Mouse (Mus musculus): ENCODE measurements around the gene Atp6v1g1. TPM values are rescaled to one million over a fixed set of nuclear protein-coding genes. Genes with fewer than 3 reads are reported as not detected.

Atp6v1g1 gene
- polyA plus RNA-seq, 1 experiment from 2014 or later = 227 TPM

DNA sequence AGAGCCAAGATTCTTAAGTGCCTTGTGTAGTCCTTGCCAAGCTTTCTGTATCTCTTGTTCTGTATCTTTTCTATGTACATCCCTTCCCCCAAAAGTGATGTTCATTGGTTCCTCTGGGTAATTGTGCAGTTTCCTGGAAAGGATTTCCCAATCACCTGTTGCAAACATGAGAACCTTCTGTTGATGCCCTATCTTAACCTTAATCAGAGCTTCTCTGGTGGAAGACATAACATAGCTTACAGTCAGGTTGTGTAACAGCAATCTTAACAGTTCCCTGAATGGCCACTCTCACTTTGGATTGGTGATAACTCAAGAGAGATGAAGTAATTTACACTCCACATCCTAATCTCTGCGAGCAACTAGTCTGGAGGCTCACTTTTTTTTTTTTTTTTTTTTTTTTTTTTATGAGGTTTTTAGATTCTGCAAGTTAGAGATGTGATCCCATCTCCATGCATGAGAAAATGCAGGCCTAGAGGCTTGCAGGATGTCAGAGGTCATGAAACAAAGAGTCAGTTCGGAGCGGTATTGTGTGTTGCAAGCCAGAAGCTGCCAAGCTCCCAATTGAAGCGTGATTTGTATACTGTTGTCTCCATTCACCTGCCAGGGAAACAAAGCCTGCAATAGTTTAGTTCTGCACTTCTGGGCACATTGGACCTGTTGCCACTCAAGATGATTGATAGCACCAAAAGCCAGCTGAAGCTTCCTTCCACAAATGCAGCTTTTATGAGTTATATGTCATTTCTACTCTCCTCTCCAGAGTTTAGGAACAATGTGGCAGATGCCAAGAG is 9.4 kb downstream of the Atp6v1g1 start:
- H3K36me3 ChIP-seq = peaks cover 37% of the 10 kb centered on the region
- 83% methylated on average over 4 of the region's 4 CpGs for WGBS
- peaks cover 28% of the 10 kb centered on the region for H3K4me1 ChIP-seq
- DNase-seq (ENCODE audit: low spot score) = no peak
- H3K27me3 ChIP-seq (ENCODE audit: insufficient read depth, poor library complexity, severe bottlenecking) = no peaks in the 10 kb centered on the region
- no peaks in the 10 kb centered on the region for H3K9me3 ChIP-seq
- no peak overlapping the region for H3K4me3 ChIP-seq
- H3K27ac ChIP-seq = no peak overlapping the region

DNA sequence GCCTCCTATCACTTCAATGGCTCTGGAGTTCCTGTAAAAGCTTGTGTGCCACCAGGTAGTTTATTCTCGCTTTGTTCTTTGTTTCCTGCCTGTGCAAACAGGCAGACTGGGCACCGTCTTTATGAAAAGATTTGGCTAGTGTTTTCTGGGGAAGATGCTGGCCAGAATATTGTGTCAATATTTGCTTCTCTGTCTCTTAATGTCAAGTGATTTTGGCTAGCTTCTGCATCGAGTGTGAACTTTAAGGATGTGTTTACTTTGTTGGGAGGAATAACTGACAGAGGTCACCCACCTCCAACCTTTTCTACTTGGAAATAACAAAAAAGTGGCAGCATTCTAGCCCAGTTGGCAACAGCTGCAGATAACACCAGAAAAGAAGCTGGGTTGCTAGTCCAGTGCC is 10.0 kb downstream of the Atp6v1g1 start:
- H3K4me1 ChIP-seq = peaks cover 34% of the 10 kb centered on the region
- no peak overlapping the region for H3K4me3 ChIP-seq
- 74% methylated on average over 3 of the region's 3 CpGs for WGBS
- H3K9me3 ChIP-seq = no peaks in the 10 kb centered on the region
- DNase-seq (ENCODE audit: low spot score) = no peak
- no peaks in the 10 kb centered on the region for H3K27me3 ChIP-seq (ENCODE audit: insufficient read depth, poor library complexity, severe bottlenecking)
- H3K27ac ChIP-seq = no peak overlapping the region
- H3K36me3 ChIP-seq = peaks cover 31% of the 10 kb centered on the region

DNA sequence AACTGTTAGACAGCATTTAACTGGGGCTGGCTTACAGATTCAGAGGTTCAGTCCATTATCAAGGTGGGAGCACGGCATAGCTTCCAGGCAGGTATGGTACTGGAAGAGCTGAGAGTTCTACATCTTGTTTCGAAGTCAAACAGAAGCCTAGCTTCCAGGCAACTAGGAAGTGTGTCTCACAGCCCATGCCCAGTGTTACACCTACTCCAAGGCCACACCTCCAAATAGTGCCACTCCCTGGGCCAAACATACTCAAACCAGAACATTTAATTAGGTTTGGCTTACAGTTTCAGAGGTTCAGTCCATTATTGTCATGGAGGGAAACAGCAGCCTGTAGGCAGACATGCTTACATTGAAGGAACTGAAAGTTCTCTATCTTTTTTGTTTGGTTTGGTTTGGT is 10.5 kb downstream of the Atp6v1g1 start:
- Histone ChIP-seq H3K27ac (no peak overlapping the region), H3K36me3 (peaks cover 29% of the 10 kb centered on the region), H3K9me3 (no peaks in the 10 kb centered on the region), H3K4me1 (peaks cover 39% of the 10 kb centered on the region), H3K27me3 (ENCODE audit: insufficient read depth, poor library complexity, severe bottlenecking) (no peaks in the 10 kb centered on the region), H3K4me3 (no peak overlapping the region)
- 97% methylated on average over 2 of the region's 2 CpGs for WGBS
- no peak for DNase-seq (ENCODE audit: low spot score)

DNA sequence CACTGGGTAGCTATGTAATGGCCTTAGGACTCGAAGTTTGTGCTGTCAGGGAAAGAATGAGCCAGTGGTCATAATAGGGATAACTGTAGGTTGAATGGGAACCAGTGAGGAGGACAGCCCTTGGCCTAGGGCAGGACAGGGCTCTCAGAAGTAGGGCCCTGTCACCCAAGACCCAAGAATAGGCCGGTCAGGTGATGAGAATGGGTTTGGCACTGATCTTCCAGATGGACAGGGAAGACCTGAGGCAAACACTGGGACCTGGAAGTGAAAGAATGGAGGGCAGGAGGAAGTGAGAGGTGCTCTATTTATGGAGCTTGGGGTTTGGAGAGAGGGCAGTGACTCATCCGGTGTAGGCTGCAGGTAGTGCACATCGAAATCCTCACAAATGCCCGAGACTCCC is 12.1 kb downstream of the Atp6v1g1 start:
- Histone ChIP-seq H3K4me3 (no peak overlapping the region), H3K27me3 (ENCODE audit: insufficient read depth, poor library complexity, severe bottlenecking) (no peaks in the 10 kb centered on the region; the same call in 1 of the 2 replicates), H3K27ac (peak overlapping the region; percentile 98; the same call in 1 of the 2 replicates), H3K9me3 (no peaks in the 10 kb centered on the region), H3K4me1 (peaks cover 54% of the 10 kb centered on the region), H3K36me3 (peaks cover 17% of the 10 kb centered on the region)
- 59% methylated on average over 5 of the region's 5 CpGs for WGBS
- DNase-seq (ENCODE audit: low spot score) = no peak

GRCm38 (mm10) chr4:63557124-63558059 is 12.8 kb downstream of the Atp6v1g1 start:
- no peak for DNase-seq (ENCODE audit: low spot score)
- H3K27ac ChIP-seq = peak overlapping the region; percentile 98
- H3K9me3 ChIP-seq = no peaks in the 10 kb centered on the region
- H3K4me1 ChIP-seq = peaks cover 60% of the 10 kb centered on the region
- H3K4me3 ChIP-seq = peak overlapping the region; percentile 78
- H3K36me3 ChIP-seq = peaks cover 10% of the 10 kb centered on the region
- H3K27me3 ChIP-seq (ENCODE audit: insufficient read depth, poor library complexity, severe bottlenecking) = no peaks in the 10 kb centered on the region; the same call in 1 of the 2 replicates
- 20% methylated on average over 16 of the region's 16 CpGs for WGBS

DNA sequence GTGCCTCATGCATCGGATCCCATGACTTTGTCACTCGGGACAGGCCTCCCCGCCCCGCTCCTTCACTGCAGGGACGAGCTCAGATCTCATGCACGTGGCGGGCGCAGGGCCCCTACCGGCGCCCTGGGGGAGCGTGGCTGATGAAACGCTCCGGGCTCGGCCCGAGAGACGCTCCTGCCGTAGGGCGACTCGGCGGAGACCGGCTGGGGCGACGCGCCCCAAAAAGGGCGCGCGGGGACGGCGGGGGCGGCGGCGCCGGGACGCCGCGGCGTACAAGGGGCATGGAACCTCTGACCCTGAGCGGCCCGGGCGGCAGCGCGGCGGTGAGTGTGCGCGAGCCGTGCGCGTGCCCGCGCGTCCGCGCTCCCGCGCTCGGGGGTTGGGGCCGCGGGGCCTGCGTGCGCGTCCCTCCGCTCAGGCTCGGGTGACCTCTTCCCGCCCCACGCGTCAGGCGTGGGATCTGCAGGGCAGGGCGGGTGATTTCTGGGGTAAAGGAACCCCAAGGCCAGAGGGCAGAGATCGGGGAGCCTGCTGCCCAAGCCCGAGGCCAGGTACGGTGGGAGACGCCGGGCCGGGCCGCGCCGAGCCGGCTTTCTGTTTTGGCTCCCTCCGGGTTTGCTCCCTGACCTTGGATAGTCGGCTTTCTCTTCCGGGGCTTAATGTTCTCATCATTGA is 14.0 kb downstream of the Atp6v1g1 start, which contains the start of gene Tmem268:
Tmem268 (plus strand) TSS at position 375 of the 675 bp plus-strand sequence.
- under 1% methylated on average over 81 of the region's 81 CpGs for whole genome bisulfite sequencing
- DNase-seq (ENCODE audit: low spot score) = peak; percentile 87
- H3K9me3 ChIP-seq = no peaks in the 10 kb centered on the region
- H3K36me3 ChIP-seq = peaks cover 7% of the 10 kb centered on the region; the same call in 1 of the 2 replicates
- H3K4me3 ChIP-seq = peak within 1 kb of the TSS; percentile 78
- no peaks in the 10 kb centered on the region; the same call in 1 of the 2 replicates for H3K27me3 ChIP-seq (ENCODE audit: insufficient read depth, poor library complexity, severe bottlenecking)
- H3K4me1 ChIP-seq = peaks cover 63% of the 10 kb centered on the region
- H3K27ac ChIP-seq = peak within 1 kb of the TSS; percentile 98

GRCm38 (mm10) chr4:63559127-63559697 is 14.6 kb downstream of the Atp6v1g1 start:
- H3K36me3 ChIP-seq = peaks cover 8% of the 10 kb centered on the region; the same call in 1 of the 2 replicates
- peak overlapping the region; percentile 98 for H3K27ac ChIP-seq
- H3K4me1 ChIP-seq = peaks cover 63% of the 10 kb centered on the region
- no peaks in the 10 kb centered on the region for H3K9me3 ChIP-seq
- H3K4me3 ChIP-seq = peak overlapping the region; percentile 78
- no peaks in the 10 kb centered on the region; the same call in 1 of the 2 replicates for H3K27me3 ChIP-seq (ENCODE audit: insufficient read depth, poor library complexity, severe bottlenecking)
- WGBS = 46% methylated on average over 9 of the region's 9 CpGs
- no peak for DNase-seq (ENCODE audit: low spot score)

- Histone ChIP-seq H3K9me3 (no peaks in the 10 kb centered on the region), H3K4me1 (peaks cover 63% of the 10 kb centered on the region), H3K36me3 (peaks cover 12% of the 10 kb centered on the region; the same call in 1 of the 2 replicates), H3K27me3 (ENCODE audit: insufficient read depth, poor library complexity, severe bottlenecking) (no peaks in the 10 kb centered on the region; the same call in 1 of the 2 replicates), H3K27ac (peak overlapping the region; percentile 98; the same call in 1 of the 2 replicates), H3K4me3 (no peak overlapping the region)
- WGBS = 52% methylated on average over 8 of the region's 8 CpGs
- no peak for DNase-seq (ENCODE audit: low spot score)
These were observed 15.5 kb downstream of the Atp6v1g1 start for GRCm38 (mm10) chr4:63560079-63560478.

- 0 out of 2 replicates have a peak overlapping the region, but pooled peaks have one; percentile 36 for H3K27ac ChIP-seq
- H3K36me3 ChIP-seq = peaks cover 18% of the 10 kb centered on the region; the same call in 1 of the 2 replicates
- H3K4me1 ChIP-seq = peaks cover 55% of the 10 kb centered on the region
- no peak overlapping the region for H3K4me3 ChIP-seq
- no peaks in the 10 kb centered on the region for H3K9me3 ChIP-seq
- H3K27me3 ChIP-seq (ENCODE audit: insufficient read depth, poor library complexity, severe bottlenecking) = no peaks in the 10 kb centered on the region; the same call in 1 of the 2 replicates
- 78% methylated on average over 7 of the region's 7 CpGs for WGBS
- no peak for DNase-seq (ENCODE audit: low spot score)
These were observed 17.5 kb downstream of the Atp6v1g1 start for GRCm38 (mm10) chr4:63561861-63562675.

- H3K27me3 ChIP-seq (ENCODE audit: insufficient read depth, poor library complexity, severe bottlenecking) = no peaks in the 10 kb centered on the region; the same call in 1 of the 2 replicates
- peaks cover 18% of the 10 kb centered on the region; the same call in 1 of the 2 replicates for H3K36me3 ChIP-seq
- DNase-seq (ENCODE audit: low spot score) = no peak
- no peaks in the 10 kb centered on the region for H3K9me3 ChIP-seq
- peaks cover 49% of the 10 kb centered on the region for H3K4me1 ChIP-seq
- 86% methylated on average over 4 of the region's 4 CpGs for WGBS
- no peak overlapping the region for H3K27ac ChIP-seq
- H3K4me3 ChIP-seq = no peak overlapping the region
These were observed 18.2 kb downstream of the Atp6v1g1 start for GRCm38 (mm10) chr4:63562742-63563141.

DNA sequence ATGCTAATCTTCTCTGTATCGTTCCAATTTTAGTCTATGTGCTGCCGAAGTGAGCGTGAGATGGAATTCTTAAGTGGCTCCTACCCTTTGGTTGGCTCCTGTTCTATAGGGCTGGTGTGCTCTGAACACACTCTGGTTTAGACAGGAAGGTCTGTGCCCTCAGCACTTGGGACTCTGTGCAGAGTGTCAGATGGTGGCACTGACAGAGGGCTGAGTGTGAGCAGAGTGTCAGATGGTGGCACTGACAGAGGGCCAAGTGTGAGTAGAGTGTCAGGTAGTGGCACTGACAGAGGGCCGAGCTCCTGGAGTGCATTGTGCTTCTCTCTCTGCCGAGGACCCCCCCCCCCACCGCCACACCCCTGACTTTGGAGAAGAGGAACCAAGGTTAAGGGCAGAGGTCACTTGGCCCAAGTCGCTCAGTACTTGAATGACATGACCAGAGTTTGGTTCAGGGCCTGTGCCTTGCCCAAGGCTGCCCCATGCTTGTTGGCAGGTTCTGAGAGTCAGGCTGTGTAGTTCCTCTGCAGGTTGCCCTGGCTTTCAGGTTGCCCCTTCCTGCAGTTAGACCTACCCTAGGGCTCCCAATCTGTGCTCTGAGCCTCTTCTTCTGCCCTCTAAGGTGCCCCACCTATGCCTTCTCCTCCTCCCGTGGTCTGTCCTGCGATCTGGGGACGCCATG is 23.3 kb downstream of the Atp6v1g1 start:
- 0 out of 2 replicates have a peak overlapping the region, but pooled peaks have one; percentile 23 for H3K27ac ChIP-seq
- H3K27me3 ChIP-seq (ENCODE audit: insufficient read depth, poor library complexity, severe bottlenecking) = no peaks in the 10 kb centered on the region
- 67% methylated on average over 10 of the region's 10 CpGs for WGBS
- peaks cover 26% of the 10 kb centered on the region; the same call in 1 of the 2 replicates for H3K36me3 ChIP-seq
- H3K4me3 ChIP-seq = no peak overlapping the region
- peak; percentile 75 for DNase-seq (ENCODE audit: low spot score)
- H3K9me3 ChIP-seq = no peaks in the 10 kb centered on the region
- peaks cover 29% of the 10 kb centered on the region for H3K4me1 ChIP-seq

Data from heart, embryonic 10.5 days (tissue).